Mouse (Mus musculus) MEL (cell line): ENCODE measurements around the gene Ptpn11. TPM values are rescaled to one million over a fixed set of nuclear protein-coding genes. Genes with fewer than 3 reads are reported as not detected.

Source experiments
- DNase-seq: peaks from one replicate; pipeline ENCODE4 v3.0.0; 2011; ENCODE audit warnings: low read depth, low spot score
- H3K27ac ChIP-seq: 2 replicates; pipeline ENCODE4 v1.5.1; 2012; ENCODE audit warnings: low read depth, mild to moderate bottlenecking, control low read depth, low read length, moderate library complexity; ENCODE audit not compliant: control insufficient read depth
- H3K27me3 ChIP-seq, 2 experiments: fragments of 150-350 bp in 1 of 2; sonication (generic) in 1 of 2; 2 replicates each; pipeline ENCODE4 v1.6.1; 2012; ENCODE audit warnings: low read length in 2 of 2, mild to moderate bottlenecking in 2 of 2, improper control_type of control experiment in 1 of 2, moderate library complexity in 1 of 2; ENCODE audit not compliant: insufficient read depth in 2 of 2, control insufficient read depth in 1 of 2
- H3K36me3 ChIP-seq, 2 experiments: 2 replicates each; pipeline ENCODE4 v1.6.1; 2012 to 2014; ENCODE audit warnings: low read length in 2 of 2, improper control_type of control experiment in 1 of 2, inconsistent platforms in 1 of 2, mild to moderate bottlenecking in 1 of 2; ENCODE audit not compliant: insufficient read depth in 2 of 2, control insufficient read depth in 1 of 2
- H3K4me1 ChIP-seq, 2 experiments: fragments of 150-350 bp in 1 of 2; sonication (generic) in 1 of 2; 2 replicates each; pipeline ENCODE4 v1.6.1; 2012; ENCODE audit warnings: low read length in 2 of 2, improper control_type of control experiment in 1 of 2, mild to moderate bottlenecking in 1 of 2; ENCODE audit not compliant: insufficient read depth in 2 of 2, control insufficient read depth in 1 of 2
- H3K4me3 ChIP-seq, 2 experiments: fragments of 150-350 bp in 1 of 2; sonication (generic) in 1 of 2; 2 replicates each; pipeline ENCODE4 v1.5.1; 2012; ENCODE audit warnings: low read depth in 2 of 2, low read length in 2 of 2, mild to moderate bottlenecking in 2 of 2, moderate library complexity in 2 of 2, control low read depth in 1 of 2, improper control_type of control experiment in 1 of 2; ENCODE audit not compliant: control insufficient read depth in 1 of 2, insufficient read depth in 1 of 2
- H3K79me2 ChIP-seq: 2 replicates; pipeline ENCODE4 v1.6.1; 2012; ENCODE audit warnings: mild to moderate bottlenecking, low read length, moderate library complexity; ENCODE audit not compliant: control insufficient read depth, poor library complexity, insufficient read depth
- H3K9ac ChIP-seq: 2 replicates; pipeline ENCODE4 v1.6.1; 2012; ENCODE audit warnings: low read depth, mild to moderate bottlenecking, control low read depth, low read length, moderate library complexity; ENCODE audit not compliant: control insufficient read depth, poor library complexity, severe bottlenecking
- H3K9me3 ChIP-seq: fragments of 150-350 bp; sonication (generic); replicated peaks from 2 replicates; pipeline ENCODE4 v1.6.1; 2012; ENCODE audit warnings: mild to moderate bottlenecking, low read length, improper control_type of control experiment, moderate library complexity; ENCODE audit not compliant: insufficient read depth
- CTCF ChIP-seq, 3 experiments: IDR thresholded peaks in 2 of 3; conservative IDR thresholded peaks in 1 of 3; 2 replicates each; pipeline ENCODE4 v1.5.1; 2011 to 2012; ENCODE audit warnings: low read length in 3 of 3, low read depth in 2 of 3, mild to moderate bottlenecking in 2 of 3, improper control_type of control experiment in 1 of 3, inconsistent platforms in 1 of 3, mixed read lengths in 1 of 3, moderate library complexity in 1 of 3; ENCODE audit not compliant: control insufficient read depth in 1 of 3, insufficient read depth in 1 of 3, poor library complexity in 1 of 3, severe bottlenecking in 1 of 3
- E2F4 ChIP-seq: IDR thresholded peaks from 2 replicates; pipeline ENCODE4 v1.6.1; 2011; ENCODE audit warnings: low read depth, low read length, improper control_type of control experiment, borderline replicate concordance
- ELF1 ChIP-seq: IDR thresholded peaks from 2 replicates; pipeline ENCODE4 v1.6.1; 2014; ENCODE audit warnings: low read depth, mild to moderate bottlenecking, inconsistent platforms, low read length, improper control_type of control experiment, moderate library complexity
- GABPA ChIP-seq: IDR thresholded peaks from 2 replicates; pipeline ENCODE4 v1.6.1; 2012; ENCODE audit warnings: low read depth, mild to moderate bottlenecking, inconsistent platforms, low read length, improper control_type of control experiment, moderate library complexity
- HCFC1 ChIP-seq: IDR thresholded peaks from 2 replicates; pipeline ENCODE4 v1.6.1; 2012; ENCODE audit warnings: low read depth, mild to moderate bottlenecking, inconsistent platforms, low read length, improper control_type of control experiment, moderate library complexity
- JUND ChIP-seq: IDR thresholded peaks from 2 replicates; pipeline ENCODE4 v1.6.1; 2011; ENCODE audit warnings: low read depth, mild to moderate bottlenecking, improper control_type of control experiment, low read length
- KAT2A ChIP-seq: conservative IDR thresholded peaks from 2 replicates; pipeline ENCODE4 v1.6.1; 2012; ENCODE audit warnings: low read depth, low read length, improper control_type of control experiment, inconsistent platforms
- MAX ChIP-seq: IDR thresholded peaks from 2 replicates; pipeline ENCODE4 v1.6.1; 2011; ENCODE audit warnings: low read length, improper control_type of control experiment
- MAZ ChIP-seq: IDR thresholded peaks from 2 replicates; pipeline ENCODE4 v1.6.1; 2012; ENCODE audit warnings: low read depth, mild to moderate bottlenecking, inconsistent platforms, low read length, improper control_type of control experiment
- MEF2A ChIP-seq: IDR thresholded peaks from 2 replicates; pipeline ENCODE4 v1.6.1; 2014; ENCODE audit warnings: low read depth, mild to moderate bottlenecking, inconsistent platforms, low read length, improper control_type of control experiment; ENCODE audit not compliant: poor library complexity, insufficient replicate concordance, severe bottlenecking; ENCODE audit errors: extremely low read depth
- MYB ChIP-seq: IDR thresholded peaks from 2 replicates; pipeline ENCODE4 v1.6.1; 2011; ENCODE audit warnings: mild to moderate bottlenecking, low read depth, low read length, improper control_type of control experiment
- POLR2A ChIP-seq, 2 experiments: IDR thresholded peaks; 2 replicates each; pipeline ENCODE4 v1.6.1; 2011 to 2012; ENCODE audit warnings: low read length in 2 of 2, mild to moderate bottlenecking in 2 of 2, control low read depth in 1 of 2, improper control_type of control experiment in 1 of 2, low read depth in 1 of 2, moderate library complexity in 1 of 2; ENCODE audit not compliant: control insufficient read depth in 1 of 2, insufficient read depth in 1 of 2, poor library complexity in 1 of 2
- POLR2AphosphoS5 ChIP-seq: IDR thresholded peaks from 2 replicates; pipeline ENCODE4 v1.6.1; 2012; ENCODE audit warnings: low read depth, borderline replicate concordance, mild to moderate bottlenecking, inconsistent platforms, low read length, moderate library complexity, mixed read lengths
- RAD21 ChIP-seq: IDR thresholded peaks from 2 replicates; pipeline ENCODE4 v1.6.1; 2011; ENCODE audit warnings: mild to moderate bottlenecking, low read depth, low read length, improper control_type of control experiment
- SIN3A ChIP-seq: IDR thresholded peaks from 2 replicates; pipeline ENCODE4 v1.6.1; 2012; ENCODE audit warnings: low read length, improper control_type of control experiment, inconsistent platforms
- TBP ChIP-seq: IDR thresholded peaks from 2 replicates; pipeline ENCODE4 v1.8.0; 2011; ENCODE audit warnings: low read depth, low read length, improper control_type of control experiment
- USF1 ChIP-seq: IDR thresholded peaks from 2 replicates; pipeline ENCODE4 v1.6.1; 2014; ENCODE audit warnings: low read depth, mild to moderate bottlenecking, inconsistent platforms, low read length, improper control_type of control experiment, moderate library complexity
- ZNF384 ChIP-seq: IDR thresholded peaks from 2 replicates; pipeline ENCODE4 v1.6.1; 2012; ENCODE audit warnings: low read depth, mild to moderate bottlenecking, inconsistent platforms, low read length, improper control_type of control experiment
- polyA plus RNA-seq, 2 experiments: library from polyadenylated mRNA; stranded (reverse) in 1 of 2; unstranded in 1 of 2; fragments of >175 nt in 1 of 2; fragments of >200 nt in 1 of 2; gene quantifications; 2 replicates each; pipeline versions ENCODE4 v1.2.1 to v1.2.4; 2012; ENCODE audit warnings: low replicate concordance in 2 of 2, low read depth in 1 of 2; ENCODE audit not compliant: insufficient read length in 2 of 2, insufficient read depth in 1 of 2, missing spikeins in 1 of 2
- total RNA-seq: library from RNA; depleted of rRNA; stranded (reverse); fragments of 300-350 nt; gene quantifications from 2 replicates; pipeline ENCODE4 v1.2.3, GENCODE M21; 2012

Ptpn11 gene
- total and polyA plus RNA-seq, 3 experiments, result 43.6 to 55.0 (median 46.5) TPM

DNA sequence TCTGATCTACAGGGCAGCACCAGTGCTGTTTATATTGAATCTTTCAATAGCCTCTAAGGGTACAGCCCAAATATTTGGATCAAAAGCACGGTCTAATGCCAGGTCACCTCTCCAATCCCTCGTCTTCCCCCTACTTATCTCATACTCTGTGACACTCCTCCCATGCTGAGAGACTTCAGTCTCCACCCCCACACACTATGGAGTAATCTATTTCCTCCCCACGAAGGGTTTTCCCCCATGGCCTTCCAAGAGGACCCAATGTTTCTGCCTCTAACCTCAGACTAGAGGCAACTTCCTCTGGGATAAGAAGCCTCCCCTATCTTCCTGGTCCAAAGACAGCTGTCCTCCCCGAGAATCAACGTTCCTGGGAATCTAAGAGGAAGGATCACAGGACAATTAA is 5.6 kb upstream of the Ptpn11 start:
- Histone ChIP-seq H3K4me3 (peak overlapping the region; percentile 12 to 34; a peak in 3 of 4 replicates), H3K4me1 (peaks cover 8 to 19% of the 10 kb centered on the region in 2 experiments), H3K36me3 (peaks cover 0 to 25% of the 10 kb centered on the region in 2 experiments; a peak in 2 of 4 replicates), H3K79me2 (no peaks in the 10 kb centered on the region; the same call in 1 of the 2 replicates), H3K9me3 (no peaks in the 10 kb centered on the region), H3K27me3 (no peaks in the 10 kb centered on the region), H3K9ac (peak overlapping the region; percentile 38), H3K27ac (peak overlapping the region; percentile 59)
- DNase-seq, result peak; percentile 65
- TF ChIP-seq ZNF384, result no peak
- TF ChIP-seq TBP, result peak; percentile 45; the same call in 1 of the 2 replicates
- TF ChIP-seq MAZ, result no peak
- 0 out of 2 replicates have a peak, but pooled peaks have one; percentile 28 for TF ChIP-seq MAX
- TF ChIP-seq POLR2A (IDR thresholded peaks at IDR 0.05; ENCODE audit: control insufficient read depth in 1 of 2, insufficient read depth in 1 of 2, low read depth in 1 of 2, low read length in 2 of 2, poor library complexity in 1 of 2), result 0 out of 4 replicates have a peak, but pooled peaks of 1 of the 2 experiments have one; percentile 30

DNA sequence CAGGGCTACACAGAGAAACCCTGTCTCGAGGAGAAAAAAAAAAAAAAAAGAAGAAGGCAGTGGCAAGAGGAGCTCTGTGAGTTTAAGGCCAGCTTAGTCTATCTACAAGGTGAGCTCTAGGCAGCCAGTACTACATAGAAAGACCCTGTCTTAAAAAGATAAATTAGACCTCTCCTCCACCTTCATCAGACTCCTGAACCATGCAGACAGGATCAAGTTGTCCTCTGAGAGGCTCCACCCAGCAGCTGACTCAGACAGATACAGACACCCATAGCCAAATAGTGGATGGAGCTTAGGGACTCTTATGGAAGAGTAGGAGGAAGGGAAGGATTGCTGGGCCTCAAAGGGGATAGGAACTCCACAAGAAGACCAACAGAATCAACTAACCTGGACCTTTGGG is 3.0 kb upstream of the Ptpn11 start:
- Histone ChIP-seq H3K36me3 (peaks cover 0 to 28% of the 10 kb centered on the region in 2 experiments; a peak in 2 of 4 replicates), H3K4me1 (peaks cover 8 to 25% of the 10 kb centered on the region in 2 experiments), H3K27ac (no peak overlapping the region), H3K9ac (no peak overlapping the region), H3K9me3 (no peaks in the 10 kb centered on the region), H3K27me3 (no peaks in the 10 kb centered on the region), H3K4me3 (no peak overlapping the region), H3K79me2 (peaks cover 18% of the 10 kb centered on the region)
- DNase-seq, result no peak
- TF ChIP-seq JUND (no peak), ELF1 (no peak), CTCF (IDR thresholded peaks at IDR 0.05 in 2 of 3, conservative IDR thresholded peaks at IDR 0.05 in 1 of 3; ENCODE audit: control insufficient read depth in 1 of 3, insufficient read depth in 1 of 3, low read depth in 2 of 3, low read length in 3 of 3, poor library complexity in 1 of 3, severe bottlenecking in 1 of 3) (no peak), HCFC1 (no peak), MEF2A (no peak), E2F4 (no peak), KAT2A (no peak), POLR2AphosphoS5 (no peak), GABPA (no peak), MAX (no peak), USF1 (no peak), POLR2A (IDR thresholded peaks at IDR 0.05; ENCODE audit: control insufficient read depth in 1 of 2, insufficient read depth in 1 of 2, low read depth in 1 of 2, low read length in 2 of 2, poor library complexity in 1 of 2) (no peak), SIN3A (no peak), RAD21 (no peak), MYB (no peak)
